ENCODE assay signal across 1 mouse cellular context in genomic region chr9:70675961-70676360, GRCm38 (mm10).
TF ChIP-seq lines count a peak whose summit lies in the region.

No protein-coding gene starts in this region.

TF ChIP-seq in MEL, 35 proteins besides CTCF, POLR2A, EP300 and RAD21:
- TF ChIP-seq GATA1 (IDR thresholded peaks at IDR 0.05; ENCODE audit: low read depth, low read length): no peak
- no peak for TF ChIP-seq NRF1 (IDR thresholded peaks at IDR 0.05; ENCODE audit: insufficient read depth, low read depth, low read length, poor library complexity, severe bottlenecking)
- TF ChIP-seq ZC3H11A (IDR thresholded peaks at IDR 0.05; ENCODE audit: low read depth, low read length): peak; percentile 72
- no peak for TF ChIP-seq TBP (IDR thresholded peaks at IDR 0.05; ENCODE audit: low read depth, low read length)
- peak; percentile 77; the same call in 1 of the 2 replicates for TF ChIP-seq MYC (IDR thresholded peaks at IDR 0.05; ENCODE audit: low read depth, low read length)
- no peak for TF ChIP-seq ZNF384 (IDR thresholded peaks at IDR 0.05; ENCODE audit: low read depth, low read length)
- TF ChIP-seq SIN3A (IDR thresholded peaks at IDR 0.05; ENCODE audit: low read length): peak; percentile 59
- peak; percentile 76 for TF ChIP-seq MXI1 (IDR thresholded peaks at IDR 0.05; ENCODE audit: low read depth, low read length)
- TF ChIP-seq SMC3 (IDR thresholded peaks at IDR 0.05; ENCODE audit: low read depth, low read length): peak; percentile 80
